Mouse (Mus musculus): ENCODE results near the gene Ldlrap1. TPM values are rescaled to one million over a fixed set of nuclear protein-coding genes. Genes with fewer than 3 reads are reported as not detected.

Gene Ldlrap1
- polyA plus RNA-seq, 1 experiment from 2014 or later = 5.7 TPM

DNA sequence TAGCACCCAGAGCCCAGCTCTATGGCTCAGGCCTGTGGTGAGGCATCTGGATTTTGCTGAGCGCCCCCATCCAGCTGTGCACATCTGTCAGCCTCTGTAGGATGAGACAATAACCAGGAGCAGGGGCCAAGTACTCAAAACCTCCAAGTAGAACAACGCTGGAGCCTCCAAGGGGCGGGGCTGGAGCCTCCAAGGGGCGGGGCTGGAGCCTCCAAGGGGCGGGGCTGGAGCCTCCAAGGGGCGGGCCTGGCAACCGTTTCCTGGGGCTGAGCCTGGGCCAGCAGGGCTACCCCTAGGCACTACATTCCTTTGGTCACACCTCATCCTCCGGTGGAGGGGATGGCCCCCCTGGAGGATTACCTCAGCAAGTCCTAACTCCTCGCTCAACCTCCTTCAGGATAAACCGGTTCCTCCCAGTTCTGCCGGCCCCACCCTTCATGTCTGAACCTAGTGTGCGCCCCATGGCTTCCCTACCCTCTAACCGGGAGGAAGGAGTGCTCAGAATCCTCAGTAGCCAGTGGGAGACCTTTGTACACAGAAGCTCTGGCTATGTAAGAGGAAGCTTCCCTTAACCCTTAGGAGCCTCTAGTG is 33.7 kb downstream of the Ldlrap1 start:
- H3K9me3 ChIP-seq (ENCODE audit: control insufficient read depth, low read length) = no peaks in the 10 kb centered on the region
- WGBS = 8% methylated on average over 12 of the region's 13 CpGs
- peaks cover 13% of the 10 kb centered on the region for H3K4me1 ChIP-seq (ENCODE audit: control insufficient read depth, insufficient read depth, low read length)
- DNase-seq (ENCODE audit: low spot score, missing footprints) (peak; percentile 88), ATAC-seq (ENCODE audit: low FRiP score) (peak; percentile 63; the same call in 1 of the 2 replicates)
- no peaks in the 10 kb centered on the region for H3K36me3 ChIP-seq (ENCODE audit: control insufficient read depth, insufficient read depth, low read length)
- H3K9ac ChIP-seq (ENCODE audit: low read length) = no peak overlapping the region
- H3K27me3 ChIP-seq (ENCODE audit: control insufficient read depth, insufficient read depth, low read length) = no peaks in the 10 kb centered on the region
- H3K4me3 ChIP-seq (ENCODE audit: low read depth, low read length) = no peak overlapping the region
- H3K27ac ChIP-seq (ENCODE audit: low read depth, low read length) = no peak overlapping the region
- peak overlapping the region; percentile 12; the same call in 1 of the 2 replicates for H3K4me2 ChIP-seq

DNA sequence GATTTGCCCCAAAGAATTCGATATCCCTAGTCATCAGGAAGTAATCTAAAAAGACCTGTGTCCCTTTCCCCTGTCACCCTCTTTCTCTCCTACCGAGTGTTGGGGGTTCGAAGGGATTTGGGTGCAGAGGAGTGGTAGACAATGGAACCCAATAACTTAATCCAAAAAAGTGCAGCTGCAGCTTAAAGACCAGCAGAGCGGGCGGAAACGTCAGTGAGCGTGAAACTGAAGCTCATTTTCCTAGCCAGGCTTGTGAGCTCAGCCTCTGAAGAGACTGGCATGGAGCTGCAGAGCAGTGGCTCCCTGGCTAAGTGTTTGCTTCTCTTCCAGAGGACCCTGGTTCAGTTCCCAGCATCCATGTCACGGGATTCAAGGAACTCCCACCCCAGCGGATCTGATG is 34.5 kb downstream of the Ldlrap1 start:
- Histone ChIP-seq H3K4me3 (ENCODE audit: low read depth, low read length) (no peak overlapping the region), H3K4me2 (no peak overlapping the region), H3K27me3 (ENCODE audit: control insufficient read depth, insufficient read depth, low read length) (no peaks in the 10 kb centered on the region), H3K9me3 (ENCODE audit: control insufficient read depth, low read length) (no peaks in the 10 kb centered on the region), H3K36me3 (ENCODE audit: control insufficient read depth, insufficient read depth, low read length) (no peaks in the 10 kb centered on the region), H3K27ac (ENCODE audit: low read depth, low read length) (no peak overlapping the region), H3K9ac (ENCODE audit: low read length) (no peak overlapping the region), H3K4me1 (ENCODE audit: control insufficient read depth, insufficient read depth, low read length) (peaks cover 13% of the 10 kb centered on the region)
- 42% methylated on average over 9 of the region's 9 CpGs for WGBS
- ATAC-seq (ENCODE audit: low FRiP score) (no peak), DNase-seq (ENCODE audit: low spot score, missing footprints) (no peak)

DNA sequence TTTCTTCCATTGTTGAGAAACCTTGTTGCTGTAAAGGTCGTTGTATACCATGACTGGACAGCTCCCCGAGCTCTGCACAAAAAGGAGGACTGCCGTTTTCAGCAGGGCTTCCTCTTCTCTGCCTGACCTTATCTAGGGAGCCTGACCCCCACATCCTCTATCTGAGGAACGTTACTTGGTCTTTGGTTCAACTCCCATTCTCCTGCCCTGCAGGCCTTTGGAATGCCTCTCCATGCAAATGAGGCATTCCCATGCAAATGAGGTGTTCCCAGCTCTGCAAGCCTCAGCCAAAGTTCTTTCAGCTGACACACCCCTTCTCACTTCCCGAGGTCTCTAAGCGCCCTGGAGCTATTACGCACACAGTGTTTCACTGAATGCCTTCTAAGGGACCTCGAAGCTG is 37.7 kb downstream of the Ldlrap1 start:
- Histone ChIP-seq H3K27ac (ENCODE audit: low read depth, low read length) (no peak overlapping the region), H3K4me3 (ENCODE audit: low read depth, low read length) (no peak overlapping the region), H3K27me3 (ENCODE audit: control insufficient read depth, insufficient read depth, low read length) (no peaks in the 10 kb centered on the region), H3K36me3 (ENCODE audit: control insufficient read depth, insufficient read depth, low read length) (no peaks in the 10 kb centered on the region), H3K9me3 (ENCODE audit: control insufficient read depth, low read length) (no peaks in the 10 kb centered on the region), H3K4me1 (ENCODE audit: control insufficient read depth, insufficient read depth, low read length) (peaks cover 13% of the 10 kb centered on the region), H3K4me2 (no peak overlapping the region), H3K9ac (ENCODE audit: low read length) (no peak overlapping the region)
- ATAC-seq (ENCODE audit: low FRiP score) (peak; percentile 38; the same call in 1 of the 2 replicates), DNase-seq (ENCODE audit: low spot score, missing footprints) (no peak)
- WGBS = 7% methylated on average over 8 of the region's 8 CpGs

DNA sequence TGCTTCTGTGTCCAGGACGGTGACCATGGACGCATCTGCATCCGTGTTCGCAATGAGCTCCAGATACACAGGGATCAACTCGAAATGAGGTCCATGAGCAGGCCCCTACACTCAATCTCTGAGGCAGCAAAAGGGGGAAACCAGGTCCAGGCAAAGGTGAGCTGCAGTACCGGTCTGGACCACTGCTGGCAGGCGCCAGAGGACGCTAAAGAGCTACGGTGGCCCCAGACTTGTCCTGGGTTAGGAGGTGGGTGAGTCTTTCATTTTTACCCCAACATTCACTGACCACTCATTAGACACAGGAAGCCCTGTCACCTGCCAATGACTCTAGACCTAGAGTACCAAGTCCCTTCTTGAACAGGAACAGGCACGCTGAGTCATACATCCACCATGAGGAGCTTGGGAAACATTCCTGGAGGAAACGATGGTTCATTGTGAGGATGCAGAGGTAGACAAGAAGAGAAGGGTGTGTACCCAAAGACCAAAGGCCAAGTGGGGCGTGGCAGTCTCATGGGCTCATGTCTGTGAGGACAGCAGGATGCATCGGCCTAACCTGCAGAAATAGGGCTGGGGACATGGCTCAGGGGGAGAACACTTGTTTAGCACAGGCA is 42.0 kb downstream of the Ldlrap1 start:
- Histone ChIP-seq H3K4me1 (ENCODE audit: control insufficient read depth, insufficient read depth, low read length) (peaks cover 10% of the 10 kb centered on the region), H3K27me3 (ENCODE audit: control insufficient read depth, insufficient read depth, low read length) (no peaks in the 10 kb centered on the region), H3K36me3 (ENCODE audit: control insufficient read depth, insufficient read depth, low read length) (no peaks in the 10 kb centered on the region), H3K9me3 (ENCODE audit: control insufficient read depth, low read length) (no peaks in the 10 kb centered on the region), H3K27ac (ENCODE audit: low read depth, low read length) (no peak overlapping the region), H3K4me2 (no peak overlapping the region), H3K4me3 (ENCODE audit: low read depth, low read length) (no peak overlapping the region), H3K9ac (ENCODE audit: low read length) (no peak overlapping the region)
- 71% methylated on average over 13 of the region's 13 CpGs for WGBS
- DNase-seq (ENCODE audit: low spot score, missing footprints) (no peak), ATAC-seq (ENCODE audit: low FRiP score) (no peak)

DNA sequence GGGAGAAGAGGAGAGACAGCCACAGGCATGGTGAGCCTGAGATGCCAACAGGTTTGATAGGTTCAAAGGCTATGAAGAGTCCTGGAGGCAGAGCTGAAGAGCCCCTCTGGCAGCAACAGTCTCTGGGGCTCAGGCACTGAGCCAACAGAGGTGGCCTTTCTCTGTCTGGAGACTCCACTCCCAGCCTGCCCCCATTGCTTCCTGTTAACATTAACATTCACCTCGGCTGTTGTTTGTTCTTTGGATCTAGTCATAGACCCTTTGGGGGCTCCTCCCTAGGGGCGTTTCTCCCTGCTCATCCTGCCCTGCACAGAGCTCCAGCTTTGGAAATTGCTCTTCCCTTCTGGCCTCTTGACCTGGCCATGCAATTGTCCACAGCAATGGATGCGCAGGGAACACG is 42.9 kb downstream of the Ldlrap1 start:
- no peak for DNase-seq (ENCODE audit: low spot score, missing footprints)
- Histone ChIP-seq H3K4me3 (ENCODE audit: low read depth, low read length) (no peak overlapping the region), H3K4me2 (no peak overlapping the region), H3K4me1 (ENCODE audit: control insufficient read depth, insufficient read depth, low read length) (peaks cover 4% of the 10 kb centered on the region), H3K27me3 (ENCODE audit: control insufficient read depth, insufficient read depth, low read length) (no peaks in the 10 kb centered on the region), H3K9me3 (ENCODE audit: control insufficient read depth, low read length) (no peaks in the 10 kb centered on the region), H3K27ac (ENCODE audit: low read depth, low read length) (no peak overlapping the region), H3K9ac (ENCODE audit: low read length) (no peak overlapping the region), H3K36me3 (ENCODE audit: control insufficient read depth, insufficient read depth, low read length) (no peaks in the 10 kb centered on the region)
- 71% methylated on average over 4 of the region's 4 CpGs for WGBS
- ATAC-seq (ENCODE audit: low FRiP score) = no peak

DNA sequence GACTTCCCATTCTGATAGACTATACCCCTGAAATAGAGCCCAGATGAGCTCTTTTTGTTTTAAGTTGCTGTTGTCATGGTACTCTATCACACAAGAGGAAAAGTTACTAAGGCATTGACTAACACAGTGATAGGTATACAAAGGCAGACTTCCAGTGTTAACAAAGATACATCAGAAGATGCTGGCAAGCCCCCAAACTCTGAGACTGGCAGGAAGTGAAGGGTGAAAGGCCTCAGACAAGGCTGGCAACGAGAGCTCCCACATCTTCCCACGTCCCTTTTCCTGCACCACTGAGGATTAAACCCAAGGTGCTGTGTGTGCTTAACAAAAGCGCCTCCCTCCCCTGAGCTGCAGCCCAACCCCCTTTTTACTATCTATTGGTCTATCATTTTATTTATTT is 44.6 kb downstream of the Ldlrap1 start:
- no peak for ATAC-seq (ENCODE audit: low FRiP score)
- 81% methylated on average over 3 of the region's 3 CpGs for WGBS

DNA sequence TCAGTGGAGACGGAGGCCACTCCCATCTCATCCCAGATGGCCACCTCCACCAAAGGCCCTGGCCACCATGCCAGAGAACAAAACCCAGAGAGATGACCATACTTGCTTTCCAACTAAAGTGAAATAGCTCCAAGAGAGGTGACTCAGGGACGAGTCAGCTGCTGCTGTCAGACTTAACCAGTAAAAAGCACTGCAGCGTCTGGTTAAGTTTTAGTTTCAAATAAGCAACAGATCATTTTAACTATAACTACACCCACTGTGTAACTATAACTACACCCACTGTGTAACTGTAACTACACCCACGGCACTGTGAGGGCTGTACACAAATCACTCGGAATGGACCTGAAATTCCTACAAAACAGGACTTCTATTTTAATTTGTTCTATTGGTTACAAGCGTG is 46.7 kb downstream of the Ldlrap1 start:
- H3K27me3 ChIP-seq (ENCODE audit: control insufficient read depth, insufficient read depth, low read length) = no peaks in the 10 kb centered on the region
- H3K9ac ChIP-seq (ENCODE audit: low read length) = no peak overlapping the region
- DNase-seq (ENCODE audit: low spot score, missing footprints) = peak; percentile 49
- H3K4me2 ChIP-seq = no peak overlapping the region
- WGBS = 88% methylated on average over 6 of the region's 6 CpGs
- no peak overlapping the region for H3K4me3 ChIP-seq (ENCODE audit: low read depth, low read length)
- no peaks in the 10 kb centered on the region for H3K9me3 ChIP-seq (ENCODE audit: control insufficient read depth, low read length)
- no peak for ATAC-seq (ENCODE audit: low FRiP score)
- H3K36me3 ChIP-seq (ENCODE audit: control insufficient read depth, insufficient read depth, low read length) = no peaks in the 10 kb centered on the region
- no peaks in the 10 kb centered on the region for H3K4me1 ChIP-seq (ENCODE audit: control insufficient read depth, insufficient read depth, low read length)
- no peak overlapping the region for H3K27ac ChIP-seq (ENCODE audit: low read depth, low read length)

More for the DNA sequence above, 44.6 kb downstream of the Ldlrap1 start:
- Histone ChIP-seq H3K4me2 (no peak overlapping the region), H3K4me3 (ENCODE audit: low read depth, low read length) (no peak overlapping the region), H3K9me3 (ENCODE audit: control insufficient read depth, low read length) (no peaks in the 10 kb centered on the region), H3K27ac (ENCODE audit: low read depth, low read length) (no peak overlapping the region), H3K4me1 (ENCODE audit: control insufficient read depth, insufficient read depth, low read length) (no peaks in the 10 kb centered on the region), H3K36me3 (ENCODE audit: control insufficient read depth, insufficient read depth, low read length) (no peaks in the 10 kb centered on the region), H3K9ac (ENCODE audit: low read length) (no peak overlapping the region), H3K27me3 (ENCODE audit: control insufficient read depth, insufficient read depth, low read length) (no peaks in the 10 kb centered on the region)
- peak; percentile 19 for DNase-seq (ENCODE audit: low spot score, missing footprints)

DNA sequence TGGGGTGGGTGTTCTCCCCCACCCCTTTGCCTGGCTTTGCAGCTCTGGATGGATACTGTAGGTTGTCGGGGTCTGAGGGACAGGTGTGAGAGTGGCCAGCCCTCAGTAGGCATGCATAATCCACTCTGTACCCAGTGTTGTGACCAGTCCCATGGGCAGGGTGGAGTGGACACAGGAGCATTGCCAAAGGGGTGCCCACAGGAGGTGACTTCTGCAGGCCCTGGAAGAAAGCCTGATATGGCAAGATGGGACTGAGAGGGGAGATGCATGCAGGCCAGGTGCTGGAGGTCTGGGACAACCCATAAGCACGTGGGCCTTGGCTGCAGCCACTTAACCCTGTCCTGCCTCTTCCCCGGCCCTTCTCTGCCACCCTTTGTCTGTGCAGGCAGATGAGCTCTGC is 47.5 kb downstream of the Ldlrap1 start:
- WGBS = 73% methylated on average over 3 of the region's 3 CpGs
- Histone ChIP-seq H3K27ac (ENCODE audit: low read depth, low read length) (no peak overlapping the region), H3K9ac (ENCODE audit: low read length) (no peak overlapping the region), H3K4me3 (ENCODE audit: low read depth, low read length) (no peak overlapping the region), H3K4me2 (no peak overlapping the region), H3K36me3 (ENCODE audit: control insufficient read depth, insufficient read depth, low read length) (no peaks in the 10 kb centered on the region), H3K9me3 (ENCODE audit: control insufficient read depth, low read length) (no peaks in the 10 kb centered on the region), H3K4me1 (ENCODE audit: control insufficient read depth, insufficient read depth, low read length) (no peaks in the 10 kb centered on the region), H3K27me3 (ENCODE audit: control insufficient read depth, insufficient read depth, low read length) (no peaks in the 10 kb centered on the region)
- DNase-seq (ENCODE audit: low spot score, missing footprints) (peak; percentile 51), ATAC-seq (ENCODE audit: low FRiP score) (no peak)

DNA sequence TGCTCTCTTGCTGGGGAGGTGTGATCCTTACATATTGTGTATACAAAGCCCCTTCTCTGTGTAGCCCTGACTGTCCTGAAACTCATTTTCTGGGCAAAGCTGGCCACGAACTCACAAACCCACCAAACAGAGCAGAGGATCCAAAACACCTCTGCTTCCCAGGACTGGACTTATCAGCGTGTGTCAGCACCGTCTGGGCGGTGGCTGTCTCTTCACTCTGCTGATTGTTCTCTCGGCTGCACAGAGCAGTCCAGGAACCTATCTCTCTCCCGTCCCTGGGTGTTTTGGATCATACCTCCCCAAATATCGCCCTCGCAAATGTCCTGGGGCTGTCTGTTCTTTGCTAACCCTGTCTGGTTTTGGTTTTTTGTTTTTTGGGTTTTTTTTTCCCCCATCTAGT is 48.3 kb downstream of the Ldlrap1 start:
- Histone ChIP-seq H3K27ac (ENCODE audit: low read depth, low read length) (no peak overlapping the region), H3K4me1 (ENCODE audit: control insufficient read depth, insufficient read depth, low read length) (no peaks in the 10 kb centered on the region), H3K4me2 (no peak overlapping the region), H3K36me3 (ENCODE audit: control insufficient read depth, insufficient read depth, low read length) (no peaks in the 10 kb centered on the region), H3K9ac (ENCODE audit: low read length) (no peak overlapping the region), H3K9me3 (ENCODE audit: control insufficient read depth, low read length) (no peaks in the 10 kb centered on the region), H3K4me3 (ENCODE audit: low read depth, low read length) (no peak overlapping the region), H3K27me3 (ENCODE audit: control insufficient read depth, insufficient read depth, low read length) (no peaks in the 10 kb centered on the region)
- no peak for ATAC-seq (ENCODE audit: low FRiP score)
- 84% methylated on average over 8 of the region's 8 CpGs for WGBS
- DNase-seq (ENCODE audit: low spot score, missing footprints) = peak; percentile 17

Data from midbrain, embryonic 11.5 days (tissue).